Mouse (Mus musculus) heart, embryonic 14.5 days (tissue): ENCODE measurements around the gene 4933405L10Rik. TPM values are rescaled to one million over a fixed set of nuclear protein-coding genes. Genes with fewer than 3 reads are reported as not detected.

Experiments used
- ATAC-seq: fragments of 200-750 bp; cut with Nextera tagmentation; 2 replicates; pipeline ENCODE4 v1.8.0; 2017; ENCODE audit warnings: low read depth, moderate TSS enrichment; ENCODE audit not compliant: insufficient number of reproducible peaks, insufficient read depth, low FRiP score
- H3K27ac ChIP-seq, 2 experiments: fragments of 200-500 bp in 1 of 2; fragments of 300-500 bp in 1 of 2; sonication (generic) in 1 of 2; replicated peaks in 1 of 2; 2 replicates each; pipeline ENCODE4 v1.5.1; 2012 to 2014; ENCODE audit warnings: low read depth in 2 of 2, low read length in 2 of 2, control low read depth in 1 of 2, mild to moderate bottlenecking in 1 of 2, mixed read lengths in 1 of 2; ENCODE audit not compliant: control insufficient read depth in 1 of 2, insufficient read depth in 1 of 2
- H3K27me3 ChIP-seq: fragments of 300-500 bp; sonication (generic); 2 replicates; pipeline ENCODE4 v1.6.1; 2014; ENCODE audit warnings: mild to moderate bottlenecking, low read length, control low read depth; ENCODE audit not compliant: control insufficient read depth, insufficient read depth
- H3K36me3 ChIP-seq: fragments of 300-500 bp; sonication (generic); 2 replicates; pipeline ENCODE4 v1.6.1; 2014; ENCODE audit warnings: mild to moderate bottlenecking, control low read depth, low read length, mixed read lengths; ENCODE audit not compliant: control insufficient read depth, insufficient read depth
- H3K4me1 ChIP-seq, 2 experiments: fragments of 200-500 bp in 1 of 2; fragments of 300-500 bp in 1 of 2; sonication (generic) in 1 of 2; 2 replicates each; pipeline ENCODE4 v1.6.1; 2012 to 2014; ENCODE audit warnings: low read length in 2 of 2, control low read depth in 1 of 2, mixed read lengths in 1 of 2; ENCODE audit not compliant: control insufficient read depth in 2 of 2, insufficient read depth in 2 of 2
- H3K4me2 ChIP-seq: fragments of 300-500 bp; sonication (generic); 2 replicates; pipeline ENCODE4 v1.6.1; 2014; ENCODE audit warnings: mild to moderate bottlenecking, low read length
- H3K4me3 ChIP-seq, 2 experiments: fragments of 200-500 bp in 1 of 2; fragments of 300-500 bp in 1 of 2; sonication (generic) in 1 of 2; 2 replicates each; pipeline ENCODE4 v1.5.1; 2012 to 2014; ENCODE audit warnings: low read length in 2 of 2, mild to moderate bottlenecking in 2 of 2, control low read depth in 1 of 2, low read depth in 1 of 2, moderate library complexity in 1 of 2; ENCODE audit not compliant: control insufficient read depth in 1 of 2, insufficient read depth in 1 of 2
- H3K9ac ChIP-seq: fragments of 300-500 bp; sonication (generic); 2 replicates; pipeline ENCODE4 v1.6.1; 2014; ENCODE audit warnings: mild to moderate bottlenecking, low read length
- H3K9me3 ChIP-seq: fragments of 300-500 bp; sonication (generic); 2 replicates; pipeline ENCODE4 v1.6.1; 2016; ENCODE audit warnings: low read length, control low read depth; ENCODE audit not compliant: control insufficient read depth
- WGBS: fragments of 180-500 bp; shearing (Covaris S2); extraction: QIAGEN DNeasy Blood & Tissue Kit; methylation state at CpG from one replicate; pipeline ENCODE4 v1.1.7; 2014; 5-methylcytosine and 5-hydroxymethylcytosine counted together
- polyA plus RNA-seq: library from polyadenylated mRNA; unstranded; fragments of >200 nt; fragmentation: Nextera tagmentation; extraction: Ambion mirVana; gene quantifications from 2 replicates; pipeline ENCODE4 v1.2.1, GENCODE M21; 2014

The 4933405L10Rik gene
- polyA plus RNA-seq, 1 experiment from 2014 or later = not detected

GRCm38 (mm10) chr8:105712286-105712685 is 4.8 kb downstream of the 4933405L10Rik start:
- no peaks in the 10 kb centered on the region for H3K9me3 ChIP-seq
- 0 out of 2 replicates have a peak, but pooled peaks cover 10% of the 10 kb centered on the region for H3K36me3 ChIP-seq
- H3K9ac ChIP-seq = no peak overlapping the region
- H3K27me3 ChIP-seq = no peaks in the 10 kb centered on the region
- H3K27ac ChIP-seq = no peak overlapping the region
- WGBS = 71% methylated on average over 3 of the region's 3 CpGs
- H3K4me2 ChIP-seq = no peak overlapping the region
- no peak overlapping the region for H3K4me3 ChIP-seq
- ATAC-seq = no peak
- H3K4me1 ChIP-seq = peaks cover 2 to 4% of the 10 kb centered on the region in 2 experiments; a peak in 1 of 4 replicates

- no peak for ATAC-seq
- no peaks in the 10 kb centered on the region for H3K9me3 ChIP-seq
- 11% methylated on average over 3 of the region's 3 CpGs for WGBS
- 0 out of 2 replicates have a peak, but pooled peaks cover 10% of the 10 kb centered on the region for H3K36me3 ChIP-seq
- no peak overlapping the region for H3K9ac ChIP-seq
- no peaks in the 10 kb centered on the region for H3K27me3 ChIP-seq
- H3K27ac ChIP-seq = peak overlapping the region in 1 of 2 experiments; percentile 25; a peak in 1 of 4 replicates
- H3K4me3 ChIP-seq = no peak overlapping the region
- H3K4me2 ChIP-seq = no peak overlapping the region
- H3K4me1 ChIP-seq = no peaks in the 10 kb centered on the region
These were observed 6.7 kb downstream of the 4933405L10Rik start for GRCm38 (mm10) chr8:105714139-105714538.

- Histone ChIP-seq H3K36me3 (0 out of 2 replicates have a peak, but pooled peaks cover 10% of the 10 kb centered on the region), H3K4me3 (no peak overlapping the region), H3K27me3 (no peaks in the 10 kb centered on the region), H3K4me2 (no peak overlapping the region), H3K9ac (no peak overlapping the region), H3K9me3 (no peaks in the 10 kb centered on the region), H3K27ac (peak overlapping the region in 1 of 2 experiments; percentile 44; a peak in 1 of 4 replicates), H3K4me1 (no peaks in the 10 kb centered on the region)
- no peak for ATAC-seq
- 62% methylated on average over 6 of the region's 6 CpGs for WGBS
These were observed 7.6 kb downstream of the 4933405L10Rik start for GRCm38 (mm10) chr8:105715042-105715441.

GRCm38 (mm10) chr8:105716302-105716945 is 9.0 kb downstream of the 4933405L10Rik start:
- no peak; the same call in 1 of the 2 replicates for ATAC-seq

GRCm38 (mm10) chr8:105719637-105720036 is 12.2 kb downstream of the 4933405L10Rik start:
- no peak for ATAC-seq
- Histone ChIP-seq H3K4me1 (no peaks in the 10 kb centered on the region), H3K9ac (no peak overlapping the region), H3K27me3 (no peaks in the 10 kb centered on the region), H3K4me2 (no peak overlapping the region), H3K4me3 (no peak overlapping the region), H3K27ac (no peak overlapping the region), H3K36me3 (peaks cover 21% of the 10 kb centered on the region), H3K9me3 (no peaks in the 10 kb centered on the region)
- WGBS = 87% methylated on average over 4 of the region's 4 CpGs

More at GRCm38 (mm10) chr8:105716302-105716945, 9.0 kb downstream of the 4933405L10Rik start:
- no peak overlapping the region for H3K27ac ChIP-seq
- H3K9ac ChIP-seq = no peak overlapping the region
- no peaks in the 10 kb centered on the region for H3K4me1 ChIP-seq
- H3K4me2 ChIP-seq = no peak overlapping the region
- 91% methylated on average over 15 of the region's 15 CpGs for WGBS
- no peak overlapping the region for H3K4me3 ChIP-seq
- H3K36me3 ChIP-seq = 0 out of 2 replicates have a peak, but pooled peaks cover 10% of the 10 kb centered on the region
- no peaks in the 10 kb centered on the region for H3K9me3 ChIP-seq
- H3K27me3 ChIP-seq = no peaks in the 10 kb centered on the region

- 84% methylated on average over 9 of the region's 9 CpGs for WGBS
- Histone ChIP-seq H3K27ac (no peak overlapping the region), H3K9ac (no peak overlapping the region), H3K27me3 (no peaks in the 10 kb centered on the region), H3K4me2 (no peak overlapping the region), H3K4me1 (peaks cover 0 to 1% of the 10 kb centered on the region in 2 experiments; a peak in 1 of 4 replicates), H3K36me3 (peaks cover 17% of the 10 kb centered on the region), H3K9me3 (no peaks in the 10 kb centered on the region), H3K4me3 (no peak overlapping the region)
- no peak for ATAC-seq
These were observed 15.4 kb downstream of the 4933405L10Rik start for GRCm38 (mm10) chr8:105722861-105723260.

GRCm38 (mm10) chr8:105725726-105726125 is 18.3 kb downstream of the 4933405L10Rik start:
- no peak for ATAC-seq
- 80% methylated on average over 5 of the region's 5 CpGs for WGBS
- Histone ChIP-seq H3K4me3 (no peak overlapping the region), H3K27ac (no peak overlapping the region), H3K9me3 (no peaks in the 10 kb centered on the region), H3K4me1 (peaks cover 0 to 4% of the 10 kb centered on the region in 2 experiments; a peak in 1 of 4 replicates), H3K27me3 (no peaks in the 10 kb centered on the region), H3K4me2 (no peak overlapping the region), H3K36me3 (peaks cover 17% of the 10 kb centered on the region), H3K9ac (no peak overlapping the region)
